In the genomic region with DNA sequence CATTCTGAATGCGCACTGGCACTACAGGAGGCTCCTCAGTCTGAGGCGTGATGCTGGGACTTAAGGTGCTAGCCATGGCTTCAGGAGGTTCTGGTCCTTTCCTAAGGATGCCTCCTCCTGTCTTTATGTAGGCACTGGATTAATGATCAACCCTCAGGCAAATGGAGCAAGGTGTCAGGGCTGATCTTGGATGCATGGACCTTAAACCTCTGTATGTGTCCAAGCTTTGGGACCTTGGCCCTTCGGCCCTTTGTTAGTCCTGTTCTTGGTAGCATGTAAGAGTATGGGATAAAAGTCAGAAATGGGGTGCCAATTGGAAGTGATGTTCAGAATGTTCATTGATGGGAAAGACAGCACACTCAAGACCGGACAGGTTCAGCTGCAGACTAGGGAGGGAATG, we compare ENCODE assay signal across 29 mouse cellular contexts. TPM values are rescaled to one million over a fixed set of nuclear protein-coding genes. Genes with fewer than 3 reads are reported as not detected.
"Had no signal": no experiment of that assay in that cellular context is flagged by ENCODE, and none has a peak within 500 bp of the region (broad histone marks: within the 10 kb centered on the region; RNA-seq: fewer than 3 reads in every experiment).

Gene Slc5a4b (minus strand): TSS at position 101 of the 400 bp plus-strand sequence.

- ATAC-seq: hindbrain, postnatal 0 days; intestine, embryonic 15.5 days had no signal

- H3K4me3 ChIP-seq: heart, adult 2 months; heart, embryonic 13.5 days; heart, embryonic 15.5 days; hindbrain, embryonic 13.5 days; hindbrain, embryonic 15.5 days; intestine, embryonic 15.5 days; kidney, embryonic 15.5 days; left cerebral cortex, adult 2 months; limb, embryonic 10.5 days; limb, embryonic 12.5 days; liver, embryonic 13.5 days had no signal

- DNase-seq: gastrocnemius, postnatal 14 days; gastrocnemius, postnatal 36 days; heart, adult 11 months; heart, adult 2 months; heart, postnatal 14 days; heart, postnatal 36 days; kidney, adult 11 months; kidney, adult 2 months; kidney, adult 9 months; kidney, postnatal 25 days; liver; liver, embryonic 13.5 days had no signal

- H3K9me3 ChIP-seq: heart, embryonic 13.5 days; heart, embryonic 15.5 days; hindbrain, embryonic 13.5 days; hindbrain, embryonic 15.5 days; intestine, embryonic 15.5 days; kidney, embryonic 15.5 days; limb, embryonic 10.5 days; limb, embryonic 12.5 days; liver, embryonic 13.5 days had no signal

- H3K27ac ChIP-seq: heart, adult 2 months; heart, embryonic 13.5 days; heart, embryonic 15.5 days; hindbrain, embryonic 13.5 days; hindbrain, embryonic 15.5 days; hindbrain, postnatal 0 days; intestine, embryonic 15.5 days; kidney, embryonic 15.5 days; kidney, postnatal 0 days; left cerebral cortex, adult 2 months; limb, embryonic 10.5 days; limb, embryonic 12.5 days; liver, embryonic 13.5 days had no signal

- H3K4me2 ChIP-seq: heart, embryonic 11.5 days; heart, embryonic 13.5 days; heart, embryonic 15.5 days; hindbrain, embryonic 13.5 days; hindbrain, embryonic 15.5 days; intestine, embryonic 15.5 days; kidney, embryonic 15.5 days; limb, embryonic 12.5 days; liver, embryonic 11.5 days; liver, embryonic 13.5 days had no signal

- H3K4me1 ChIP-seq: heart, embryonic 13.5 days; heart, embryonic 15.5 days; hindbrain, embryonic 13.5 days; hindbrain, embryonic 15.5 days; intestine, embryonic 15.5 days; kidney, embryonic 15.5 days; limb, embryonic 10.5 days; limb, embryonic 12.5 days; liver, embryonic 13.5 days had no signal

- H3K36me3 ChIP-seq: heart, embryonic 13.5 days; heart, embryonic 15.5 days; hindbrain, embryonic 13.5 days; hindbrain, embryonic 15.5 days; intestine, embryonic 15.5 days; kidney, embryonic 15.5 days; limb, embryonic 10.5 days; limb, embryonic 12.5 days; liver, embryonic 13.5 days had no signal

- H3K27me3 ChIP-seq: heart, embryonic 13.5 days; heart, embryonic 15.5 days; hindbrain, embryonic 13.5 days; hindbrain, embryonic 15.5 days; intestine, embryonic 15.5 days; kidney, embryonic 15.5 days; limb, embryonic 12.5 days; liver, embryonic 13.5 days had no signal

- H3K9ac ChIP-seq: heart, embryonic 13.5 days; heart, embryonic 15.5 days; hindbrain, embryonic 13.5 days; hindbrain, embryonic 15.5 days; intestine, embryonic 15.5 days; kidney, embryonic 15.5 days; limb, embryonic 12.5 days; liver, embryonic 13.5 days had no signal

RNA-seq across cellular contexts. Expression of gene Slc5a4b, which starts in this region (rescaled TPM):
- polyA plus RNA-seq: gonadal fat pad, adult 2 months; heart, adult 2 months; heart, embryonic 11.5 days; heart, embryonic 13.5 days; heart, embryonic 15.5 days; heart, postnatal 0 days; hindbrain, embryonic 11.5 days; hindbrain, embryonic 15.5 days; limb, embryonic 10.5 days; limb, embryonic 12.5 days; limb, embryonic 14.5 days had no signal
